Mouse (Mus musculus) heart, embryonic 15.5 days (tissue): ENCODE data around the gene Gm21915. TPM values are rescaled to one million over a fixed set of nuclear protein-coding genes. Genes with fewer than 3 reads are reported as not detected.

Experiments used
- ATAC-seq: fragments of 200-750 bp; cut with Nextera tagmentation; replicated peaks from 2 replicates; pipeline ENCODE4 v1.8.0; 2017; ENCODE audit warnings: low read depth, moderate TSS enrichment; ENCODE audit not compliant: insufficient number of reproducible peaks, insufficient read depth, low FRiP score
- H3K27ac ChIP-seq: fragments of 300-500 bp; sonication (generic); 2 replicates; pipeline ENCODE4 v1.5.1; 2015; ENCODE audit warnings: mild to moderate bottlenecking, inconsistent platforms
- H3K27me3 ChIP-seq: fragments of 300-500 bp; sonication (generic); 2 replicates; pipeline ENCODE4 v1.6.1; 2015; ENCODE audit warnings: inconsistent platforms
- H3K36me3 ChIP-seq: fragments of 300-500 bp; sonication (generic); 2 replicates; pipeline ENCODE4 v1.6.1; 2015; ENCODE audit warnings: mild to moderate bottlenecking, inconsistent platforms
- H3K4me1 ChIP-seq: fragments of 300-500 bp; sonication (generic); replicated peaks from 2 replicates; pipeline ENCODE4 v1.6.1; 2015; ENCODE audit warnings: inconsistent platforms
- H3K4me2 ChIP-seq: fragments of 300-500 bp; sonication (generic); 2 replicates; pipeline ENCODE4 v1.6.1; 2015; ENCODE audit warnings: inconsistent platforms, mild to moderate bottlenecking, moderate library complexity
- H3K4me3 ChIP-seq: fragments of 300-500 bp; sonication (generic); 2 replicates; pipeline ENCODE4 v1.5.1; 2015; ENCODE audit warnings: mild to moderate bottlenecking, inconsistent platforms
- H3K9ac ChIP-seq: fragments of 300-500 bp; sonication (generic); 2 replicates; pipeline ENCODE4 v1.6.1; 2015; ENCODE audit warnings: mild to moderate bottlenecking, inconsistent platforms
- H3K9me3 ChIP-seq: fragments of 300-500 bp; sonication (generic); replicated peaks from 2 replicates; pipeline ENCODE4 v1.6.1; 2016; ENCODE audit warnings: inconsistent platforms
- WGBS: fragments of 180-500 bp; shearing (Covaris S2); methylation state at CpG from one replicate; pipeline ENCODE4 v1.1.7; 2015; ENCODE audit warnings: mixed read lengths; 5-methylcytosine and 5-hydroxymethylcytosine counted together
- polyA plus RNA-seq: library from polyadenylated mRNA; unstranded; fragments of >200 nt; fragmentation: Nextera tagmentation; extraction: Ambion mirVana; gene quantifications from 2 replicates; pipeline ENCODE4 v1.2.1, GENCODE M21; 2015

The Gm21915 gene
- polyA plus RNA-seq, 1 experiment from 2014 or later, result not detected

- Histone ChIP-seq H3K4me2 (no peak overlapping the region), H3K36me3 (no peaks in the 10 kb centered on the region), H3K4me1 (0 out of 2 replicates have a peak, but pooled peaks cover 10% of the 10 kb centered on the region), H3K27ac (no peak overlapping the region), H3K27me3 (0 out of 2 replicates have a peak, but pooled peaks cover 2% of the 10 kb centered on the region), H3K4me3 (no peak overlapping the region), H3K9ac (no peak overlapping the region), H3K9me3 (no peaks in the 10 kb centered on the region)
- no peak for ATAC-seq
- 33% methylated on average over 4 of the region's 4 CpGs for WGBS
Observed at GRCm38 (mm10) chr9:40671323-40671930, 1.0 kb downstream of the Gm21915 start.

GRCm38 (mm10) chr9:40675203-40675958 is 5.0 kb downstream of the Gm21915 start:
- Histone ChIP-seq H3K9me3 (no peaks in the 10 kb centered on the region), H3K36me3 (no peaks in the 10 kb centered on the region), H3K4me1 (0 out of 2 replicates have a peak, but pooled peaks cover 10% of the 10 kb centered on the region), H3K27me3 (0 out of 2 replicates have a peak, but pooled peaks cover 2% of the 10 kb centered on the region), H3K4me3 (no peak overlapping the region), H3K9ac (no peak overlapping the region), H3K27ac (peak overlapping the region; percentile 8; the same call in 1 of the 2 replicates), H3K4me2 (no peak overlapping the region)
- 52% methylated on average over 12 of the region's 12 CpGs for WGBS
- peak; percentile 62; the same call in 1 of the 2 replicates for ATAC-seq

GRCm38 (mm10) chr9:40678653-40679052 is 8.2 kb downstream of the Gm21915 start:
- Histone ChIP-seq H3K4me1 (0 out of 2 replicates have a peak, but pooled peaks cover 9% of the 10 kb centered on the region), H3K27ac (no peak overlapping the region), H3K27me3 (peaks cover 5% of the 10 kb centered on the region; the same call in 1 of the 2 replicates), H3K9me3 (no peaks in the 10 kb centered on the region), H3K4me2 (no peak overlapping the region), H3K36me3 (no peaks in the 10 kb centered on the region), H3K9ac (no peak overlapping the region), H3K4me3 (no peak overlapping the region)
- ATAC-seq, result no peak
- WGBS, result 65% methylated on average over 4 of the region's 4 CpGs

- peaks cover 10% of the 10 kb centered on the region for H3K4me1 ChIP-seq
- under 1% methylated on average over 53 of the region's 53 CpGs for WGBS
- H3K27ac ChIP-seq, result peak within 1 kb of the TSS; percentile 67
- H3K4me3 ChIP-seq, result peak within 1 kb of the TSS; percentile 63
- peak within 1 kb of the TSS; percentile 61 for H3K9ac ChIP-seq
- H3K9me3 ChIP-seq, result no peaks in the 10 kb centered on the region
- ATAC-seq, result peak; percentile 64; the same call in 1 of the 2 replicates
- H3K27me3 ChIP-seq, result peaks cover 41% of the 10 kb centered on the region
- H3K4me2 ChIP-seq, result peak within 1 kb of the TSS; percentile 96
- no peaks in the 10 kb centered on the region for H3K36me3 ChIP-seq
Observed at GRCm38 (mm10) chr9:40685801-40686420, 15.5 kb downstream of the Gm21915 start, which contains the start of gene Clmp. Gene Clmp (plus strand): TSS chr9:40685962.

GRCm38 (mm10) chr9:40686421-40686899 is 16.0 kb downstream of the Gm21915 start:
- 0 out of 2 replicates have a peak, but pooled peaks have one; percentile 38 for ATAC-seq
- Histone ChIP-seq H3K36me3 (no peaks in the 10 kb centered on the region), H3K27ac (peak overlapping the region; percentile 67), H3K27me3 (peaks cover 41% of the 10 kb centered on the region), H3K4me3 (peak overlapping the region; percentile 63), H3K9me3 (no peaks in the 10 kb centered on the region), H3K4me1 (peaks cover 10% of the 10 kb centered on the region), H3K4me2 (peak overlapping the region; percentile 96), H3K9ac (peak overlapping the region; percentile 61)
- under 1% methylated on average over 23 of the region's 23 CpGs for WGBS

GRCm38 (mm10) chr9:40687053-40687452 is 16.6 kb downstream of the Gm21915 start:
- Histone ChIP-seq H3K9me3 (no peaks in the 10 kb centered on the region), H3K27me3 (peaks cover 41% of the 10 kb centered on the region), H3K4me3 (peak overlapping the region; percentile 63), H3K36me3 (no peaks in the 10 kb centered on the region), H3K4me2 (peak overlapping the region; percentile 96), H3K27ac (peak overlapping the region; percentile 67), H3K4me1 (peaks cover 10% of the 10 kb centered on the region), H3K9ac (peak overlapping the region; percentile 61; the same call in 1 of the 2 replicates)
- WGBS, result 63% methylated on average over 5 of the region's 5 CpGs
- no peak for ATAC-seq

- Histone ChIP-seq H3K4me3 (peak overlapping the region; percentile 63), H3K4me2 (peak overlapping the region; percentile 96), H3K4me1 (peaks cover 10% of the 10 kb centered on the region), H3K27me3 (peaks cover 37% of the 10 kb centered on the region), H3K36me3 (no peaks in the 10 kb centered on the region), H3K9me3 (no peaks in the 10 kb centered on the region), H3K27ac (no peak overlapping the region), H3K9ac (no peak overlapping the region)
- ATAC-seq, result no peak
- WGBS, result 49% methylated on average over 3 of the region's 3 CpGs
Observed at GRCm38 (mm10) chr9:40687553-40687952, 17.1 kb downstream of the Gm21915 start.

- Histone ChIP-seq H3K27ac (no peak overlapping the region), H3K4me2 (no peak overlapping the region), H3K27me3 (peaks cover 29% of the 10 kb centered on the region), H3K4me1 (peaks cover 19% of the 10 kb centered on the region), H3K9me3 (no peaks in the 10 kb centered on the region), H3K9ac (no peak overlapping the region), H3K36me3 (no peaks in the 10 kb centered on the region), H3K4me3 (no peak overlapping the region)
- ATAC-seq, result no peak
- 80% methylated on average over 7 of the region's 7 CpGs for WGBS
Observed at GRCm38 (mm10) chr9:40690511-40690910, 20.1 kb downstream of the Gm21915 start.

- peaks cover 9% of the 10 kb centered on the region for H3K4me1 ChIP-seq
- no peak overlapping the region for H3K4me3 ChIP-seq
- no peak overlapping the region for H3K4me2 ChIP-seq
- no peaks in the 10 kb centered on the region for H3K9me3 ChIP-seq
- peaks cover 6% of the 10 kb centered on the region; the same call in 1 of the 2 replicates for H3K27me3 ChIP-seq
- no peak overlapping the region for H3K9ac ChIP-seq
- peak overlapping the region; percentile 16; the same call in 1 of the 2 replicates for H3K27ac ChIP-seq
- no peak for ATAC-seq
- H3K36me3 ChIP-seq, result no peaks in the 10 kb centered on the region
- 29% methylated on average over 3 of the region's 3 CpGs for WGBS
Observed at GRCm38 (mm10) chr9:40693026-40693425, 22.6 kb downstream of the Gm21915 start.

GRCm38 (mm10) chr9:40693768-40694167 is 23.4 kb downstream of the Gm21915 start:
- Histone ChIP-seq H3K9ac (no peak overlapping the region), H3K4me2 (no peak overlapping the region), H3K27me3 (peaks cover 6% of the 10 kb centered on the region; the same call in 1 of the 2 replicates), H3K4me3 (no peak overlapping the region), H3K27ac (peak overlapping the region; percentile 16), H3K9me3 (no peaks in the 10 kb centered on the region), H3K36me3 (no peaks in the 10 kb centered on the region), H3K4me1 (peaks cover 9% of the 10 kb centered on the region)
- WGBS, result 64% methylated on average over 5 of the region's 5 CpGs
- no peak for ATAC-seq

GRCm38 (mm10) chr9:40694284-40694683 is 23.9 kb downstream of the Gm21915 start:
- WGBS, result 76% methylated on average over 12 of the region's 12 CpGs
- no peak for ATAC-seq
- no peak overlapping the region for H3K4me2 ChIP-seq
- H3K4me3 ChIP-seq, result no peak overlapping the region
- H3K27ac ChIP-seq, result no peak overlapping the region
- H3K9me3 ChIP-seq, result no peaks in the 10 kb centered on the region
- H3K27me3 ChIP-seq, result peaks cover 6% of the 10 kb centered on the region; the same call in 1 of the 2 replicates
- no peak overlapping the region for H3K9ac ChIP-seq
- H3K4me1 ChIP-seq, result peaks cover 9% of the 10 kb centered on the region
- no peaks in the 10 kb centered on the region for H3K36me3 ChIP-seq
